Mouse (Mus musculus) testis, adult 2 months (tissue): ENCODE results near the gene Rgs3. TPM values are rescaled to one million over a fixed set of nuclear protein-coding genes. Genes with fewer than 3 reads are reported as not detected.
A peak's percentile ranks its signal among the peaks of the same experiment; 100 is the strongest.

ENCODE experiments used
- H3K27ac ChIP-seq: fragments of 200-500 bp; 2 replicates; pipeline ENCODE4 v1.5.1; 2012; ENCODE audit warnings: low read depth, low read length; ENCODE audit not compliant: control insufficient read depth, insufficient read depth
- H3K27me3 ChIP-seq: fragments of 200-500 bp; 2 replicates; pipeline ENCODE4 v1.6.1; 2012; ENCODE audit warnings: mild to moderate bottlenecking, low read length, moderate library complexity; ENCODE audit not compliant: control insufficient read depth, insufficient read depth
- H3K36me3 ChIP-seq: fragments of 200-500 bp; 2 replicates; pipeline ENCODE4 v1.6.1; 2012; ENCODE audit warnings: mild to moderate bottlenecking, low read length; ENCODE audit not compliant: control insufficient read depth, insufficient read depth
- H3K4me1 ChIP-seq: fragments of 200-500 bp; 2 replicates; pipeline ENCODE4 v1.6.1; 2012; ENCODE audit warnings: low read length; ENCODE audit not compliant: control insufficient read depth, insufficient read depth
- H3K4me3 ChIP-seq: fragments of 200-500 bp; 2 replicates; pipeline ENCODE4 v1.5.1; 2012; ENCODE audit warnings: low read depth, mild to moderate bottlenecking, low read length, moderate library complexity, mixed read lengths; ENCODE audit not compliant: control insufficient read depth
- CTCF ChIP-seq: fragments of 200-500 bp; IDR thresholded peaks from 2 replicates; pipeline ENCODE4 v1.5.1; 2012; ENCODE audit warnings: low read depth, mild to moderate bottlenecking, inconsistent platforms, low read length, moderate library complexity; ENCODE audit not compliant: control insufficient read depth, insufficient read depth, insufficient replicate concordance
- POLR2A ChIP-seq: fragments of 200-500 bp; IDR thresholded peaks from 2 replicates; pipeline ENCODE4 v1.6.1; 2012; ENCODE audit warnings: low read depth, mild to moderate bottlenecking, inconsistent platforms, low read length, moderate library complexity; ENCODE audit not compliant: control insufficient read depth
- polyA plus RNA-seq: library from polyadenylated mRNA; depleted of rRNA; stranded (reverse); fragments of >200 nt; gene quantifications from 2 replicates; pipeline ENCODE4 v1.2.3, GENCODE M21; 2012

The Rgs3 gene
- polyA plus RNA-seq, 1 experiment, result 65.5 TPM

DNA sequence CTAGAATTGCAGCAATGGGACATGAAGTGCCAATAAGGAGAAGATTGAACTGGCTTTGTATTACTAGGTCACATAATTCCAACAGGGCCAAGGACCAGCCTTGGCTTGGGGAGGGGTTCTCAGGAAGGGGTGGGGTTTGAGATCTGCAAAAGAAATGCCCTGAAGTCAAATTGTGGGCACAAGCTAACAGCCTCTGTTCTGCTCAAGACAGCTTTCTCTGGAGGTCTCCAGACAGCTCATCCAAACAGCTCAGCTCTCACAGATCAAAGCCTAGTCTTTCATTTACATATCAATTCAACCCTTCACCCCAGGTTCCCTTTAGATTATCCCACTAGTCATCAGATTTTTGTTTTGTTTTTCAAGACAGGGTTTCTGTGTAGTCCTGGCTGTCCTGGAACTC, 14.8 kb upstream of the Rgs3 start:
- no peaks in the 10 kb centered on the region for H3K27me3 ChIP-seq
- H3K4me3 ChIP-seq, result no peak overlapping the region
- no peak overlapping the region for H3K27ac ChIP-seq
- H3K36me3 ChIP-seq, result no peaks in the 10 kb centered on the region
- no peaks in the 10 kb centered on the region for H3K4me1 ChIP-seq
- TF ChIP-seq POLR2A, result no peak
- TF ChIP-seq CTCF, result no peak

DNA sequence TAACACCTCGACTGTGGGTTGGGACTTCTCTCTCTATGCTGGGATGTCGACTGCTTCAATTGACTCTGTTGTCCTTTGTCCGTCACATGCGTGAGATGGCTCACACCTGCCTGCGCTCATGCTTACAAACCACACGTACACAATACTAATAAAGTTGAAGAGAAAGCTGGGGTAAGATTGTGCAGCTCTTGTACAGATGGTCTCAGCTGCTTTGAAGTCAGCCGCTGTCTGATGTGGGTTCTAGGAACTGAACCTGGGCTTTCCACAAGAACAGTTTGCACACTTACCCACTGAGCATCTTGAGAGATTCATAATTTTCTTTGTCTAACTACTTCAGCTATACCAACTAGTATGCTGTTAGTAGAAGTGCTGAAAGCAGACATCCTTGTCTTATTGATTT, 7.7 kb upstream of the Rgs3 start:
- Histone ChIP-seq H3K4me1 (no peaks in the 10 kb centered on the region), H3K36me3 (no peaks in the 10 kb centered on the region), H3K27ac (no peak overlapping the region), H3K4me3 (no peak overlapping the region), H3K27me3 (no peaks in the 10 kb centered on the region)
- TF ChIP-seq POLR2A (no peak), CTCF (no peak)

DNA sequence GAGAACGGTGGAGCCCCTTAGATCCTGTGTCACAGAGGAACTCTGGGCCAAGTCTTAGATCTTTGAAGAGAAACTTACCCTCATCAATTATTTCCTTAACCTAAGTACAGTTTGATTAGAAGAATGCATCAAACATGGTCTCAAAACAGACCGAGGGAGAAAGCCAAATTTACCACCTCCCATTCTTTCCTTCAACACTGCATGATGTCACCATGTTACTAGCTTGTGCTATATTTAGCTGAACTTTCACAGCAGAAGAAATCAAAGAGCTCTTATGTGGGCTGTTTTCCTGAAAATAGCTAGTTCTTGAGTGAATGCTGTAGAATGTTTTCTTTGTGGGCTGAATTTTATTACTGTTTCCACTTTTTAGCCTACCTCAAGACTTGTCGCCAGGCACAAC, 2.2 kb upstream of the Rgs3 start:
- no peaks in the 10 kb centered on the region for H3K36me3 ChIP-seq
- no peak overlapping the region for H3K4me3 ChIP-seq
- H3K27me3 ChIP-seq, result no peaks in the 10 kb centered on the region
- TF ChIP-seq POLR2A, result no peak
- TF ChIP-seq CTCF, result no peak
- H3K27ac ChIP-seq, result no peak overlapping the region
- H3K4me1 ChIP-seq, result peaks cover 2% of the 10 kb centered on the region

DNA sequence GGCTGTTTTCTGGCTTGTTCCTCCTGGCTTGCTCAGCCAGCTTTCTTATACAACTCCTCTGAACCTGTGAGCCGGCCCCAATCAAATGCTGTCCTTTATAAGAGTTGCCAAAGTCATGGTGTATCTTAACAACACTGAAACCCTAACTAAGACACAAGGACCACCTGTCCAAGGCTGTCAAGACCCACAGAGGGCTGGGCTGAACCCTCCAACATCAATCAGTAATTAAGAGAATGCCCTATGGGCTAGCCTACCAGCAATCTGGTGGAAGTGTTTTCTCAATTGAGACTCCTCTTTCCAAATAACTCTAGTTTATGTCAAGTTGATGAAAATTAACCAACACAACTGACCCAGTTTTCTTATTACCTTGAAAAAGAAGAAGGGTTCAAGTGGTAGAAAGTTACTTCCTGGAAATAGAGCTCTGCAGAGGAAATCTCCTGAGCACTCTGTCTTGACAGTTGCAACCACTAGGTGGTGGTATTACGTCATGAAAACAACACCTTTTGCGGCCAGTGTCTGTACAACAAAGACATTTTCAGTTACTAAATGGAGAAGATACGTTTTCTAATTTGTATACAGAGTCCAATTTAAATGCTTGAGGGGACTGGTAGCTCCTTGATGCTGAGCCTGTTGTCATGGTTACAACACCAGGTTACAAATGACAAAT, 1.4 kb downstream of the Rgs3 start:
- no peaks in the 10 kb centered on the region for H3K36me3 ChIP-seq
- TF ChIP-seq POLR2A (no peak), CTCF (no peak)
- no peaks in the 10 kb centered on the region for H3K27me3 ChIP-seq
- no peak overlapping the region for H3K27ac ChIP-seq
- H3K4me3 ChIP-seq, result peak overlapping the region; percentile 23
- peaks cover 7% of the 10 kb centered on the region for H3K4me1 ChIP-seq

DNA sequence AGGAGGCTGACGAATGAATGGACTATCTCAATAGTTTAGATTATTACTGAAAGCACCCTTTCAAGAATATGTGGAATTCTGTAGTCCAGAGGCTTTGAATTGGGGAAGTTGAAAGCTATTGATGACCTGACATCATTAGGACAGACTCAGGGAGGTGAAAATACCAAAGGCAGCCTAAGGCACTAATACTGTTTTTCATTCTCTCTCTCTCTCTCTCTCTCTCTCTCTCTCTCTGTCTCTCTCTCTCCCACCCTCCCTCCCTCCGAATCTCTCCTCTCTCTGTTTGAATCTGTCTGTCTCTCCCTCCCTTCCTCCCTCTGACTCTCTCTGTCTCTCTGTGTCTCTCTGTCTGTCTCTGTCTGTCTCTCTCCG, 2.0 kb downstream of the Rgs3 start:
- no peak for TF ChIP-seq POLR2A
- TF ChIP-seq CTCF, result no peak
- Histone ChIP-seq H3K4me1 (peaks cover 7% of the 10 kb centered on the region), H3K36me3 (no peaks in the 10 kb centered on the region), H3K27ac (no peak overlapping the region), H3K4me3 (no peak overlapping the region), H3K27me3 (no peaks in the 10 kb centered on the region)

DNA sequence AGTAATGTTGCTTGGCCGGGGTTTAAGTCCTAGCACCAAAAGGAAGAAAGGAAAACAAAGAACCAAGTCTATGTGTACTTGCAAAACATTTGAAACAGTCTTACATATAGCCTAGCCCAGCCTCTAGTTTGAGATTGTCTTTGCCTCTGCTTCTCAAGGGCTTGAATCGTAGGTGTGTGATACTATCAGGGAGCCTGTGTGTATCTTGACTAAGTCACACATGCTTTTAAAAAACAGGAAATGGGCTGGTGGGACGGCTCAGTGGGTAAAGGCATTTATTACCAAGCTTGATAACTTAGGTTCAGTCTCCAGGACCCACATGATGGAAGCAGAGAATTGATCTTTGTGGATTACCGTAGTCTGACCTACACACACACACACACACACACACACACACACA, 2.4 kb downstream of the Rgs3 start:
- TF ChIP-seq POLR2A (no peak), CTCF (no peak)
- Histone ChIP-seq H3K4me3 (no peak overlapping the region), H3K27me3 (no peaks in the 10 kb centered on the region), H3K27ac (no peak overlapping the region), H3K4me1 (peaks cover 7% of the 10 kb centered on the region), H3K36me3 (no peaks in the 10 kb centered on the region)

DNA sequence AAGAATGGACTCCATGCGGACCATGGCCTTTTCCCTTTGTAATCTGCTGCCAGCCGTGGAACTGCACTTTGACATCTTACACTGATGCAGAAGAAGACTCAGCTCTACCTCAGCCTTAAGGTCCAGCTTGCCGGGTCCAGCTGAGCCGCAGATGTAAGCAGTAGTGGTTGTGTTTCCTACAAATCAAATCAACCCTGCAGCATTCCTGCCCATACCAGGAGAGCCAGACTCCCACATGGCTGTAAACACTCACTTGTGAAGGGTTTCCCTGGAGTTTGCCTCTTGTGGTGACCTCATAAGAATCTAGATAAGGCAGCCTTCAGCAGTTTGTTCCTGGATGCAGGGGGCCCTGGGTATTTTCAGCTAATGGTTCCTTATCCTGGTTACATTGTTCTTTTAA, 6.9 kb downstream of the Rgs3 start:
- TF ChIP-seq CTCF (no peak), POLR2A (no peak)
- no peak overlapping the region for H3K27ac ChIP-seq
- no peaks in the 10 kb centered on the region for H3K36me3 ChIP-seq
- peaks cover 4% of the 10 kb centered on the region for H3K4me1 ChIP-seq
- no peak overlapping the region for H3K4me3 ChIP-seq
- no peaks in the 10 kb centered on the region for H3K27me3 ChIP-seq

DNA sequence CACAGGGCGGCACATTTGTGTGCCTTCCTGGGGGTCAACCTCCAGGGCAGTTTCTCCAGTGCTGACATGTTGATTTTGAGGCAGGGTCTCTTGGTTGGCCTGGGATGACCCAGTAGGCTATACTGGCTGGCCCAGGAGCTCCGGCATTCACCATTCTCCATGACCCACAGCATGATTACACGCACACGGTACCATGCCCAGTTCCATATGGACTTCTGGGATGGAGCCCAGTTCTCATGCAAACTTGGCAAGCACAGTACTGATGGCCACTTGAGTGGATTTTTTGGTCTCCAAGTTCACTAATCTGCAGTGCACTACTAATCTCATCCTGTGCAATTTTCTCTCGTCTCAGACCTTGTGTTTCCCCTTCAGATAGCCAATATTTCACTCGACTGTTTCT, 8.0 kb downstream of the Rgs3 start:
- H3K27me3 ChIP-seq, result no peaks in the 10 kb centered on the region
- no peak overlapping the region for H3K4me3 ChIP-seq
- H3K4me1 ChIP-seq, result peaks cover 4% of the 10 kb centered on the region
- H3K36me3 ChIP-seq, result no peaks in the 10 kb centered on the region
- TF ChIP-seq CTCF (no peak), POLR2A (no peak)
- H3K27ac ChIP-seq, result no peak overlapping the region
